Mouse (Mus musculus) heart, embryonic 14.5 days (tissue): ENCODE data around the gene Nudt4. TPM values are rescaled to one million over a fixed set of nuclear protein-coding genes. Genes with fewer than 3 reads are reported as not detected.
A peak's percentile ranks its signal among the peaks of the same experiment; 100 is the strongest.

Experiments
- ATAC-seq: fragments of 200-750 bp; cut with Nextera tagmentation; 2 replicates; pipeline ENCODE4 v1.8.0; 2017; ENCODE audit warnings: low read depth, moderate TSS enrichment; ENCODE audit not compliant: insufficient number of reproducible peaks, insufficient read depth, low FRiP score
- H3K27ac ChIP-seq, 2 experiments: fragments of 200-500 bp in 1 of 2; fragments of 300-500 bp in 1 of 2; sonication (generic) in 1 of 2; replicated peaks in 1 of 2; 2 replicates each; pipeline ENCODE4 v1.5.1; 2012 to 2014; ENCODE audit warnings: low read depth in 2 of 2, low read length in 2 of 2, control low read depth in 1 of 2, mild to moderate bottlenecking in 1 of 2, mixed read lengths in 1 of 2; ENCODE audit not compliant: control insufficient read depth in 1 of 2, insufficient read depth in 1 of 2
- H3K27me3 ChIP-seq: fragments of 300-500 bp; sonication (generic); 2 replicates; pipeline ENCODE4 v1.6.1; 2014; ENCODE audit warnings: mild to moderate bottlenecking, low read length, control low read depth; ENCODE audit not compliant: control insufficient read depth, insufficient read depth
- H3K36me3 ChIP-seq: fragments of 300-500 bp; sonication (generic); 2 replicates; pipeline ENCODE4 v1.6.1; 2014; ENCODE audit warnings: mild to moderate bottlenecking, control low read depth, low read length, mixed read lengths; ENCODE audit not compliant: control insufficient read depth, insufficient read depth
- H3K4me1 ChIP-seq, 2 experiments: fragments of 200-500 bp in 1 of 2; fragments of 300-500 bp in 1 of 2; sonication (generic) in 1 of 2; 2 replicates each; pipeline ENCODE4 v1.6.1; 2012 to 2014; ENCODE audit warnings: low read length in 2 of 2, control low read depth in 1 of 2, mixed read lengths in 1 of 2; ENCODE audit not compliant: control insufficient read depth in 2 of 2, insufficient read depth in 2 of 2
- H3K4me2 ChIP-seq: fragments of 300-500 bp; sonication (generic); 2 replicates; pipeline ENCODE4 v1.6.1; 2014; ENCODE audit warnings: mild to moderate bottlenecking, low read length
- H3K4me3 ChIP-seq, 2 experiments: fragments of 200-500 bp in 1 of 2; fragments of 300-500 bp in 1 of 2; sonication (generic) in 1 of 2; 2 replicates each; pipeline ENCODE4 v1.5.1; 2012 to 2014; ENCODE audit warnings: low read length in 2 of 2, mild to moderate bottlenecking in 2 of 2, control low read depth in 1 of 2, low read depth in 1 of 2, moderate library complexity in 1 of 2; ENCODE audit not compliant: control insufficient read depth in 1 of 2, insufficient read depth in 1 of 2
- H3K9ac ChIP-seq: fragments of 300-500 bp; sonication (generic); 2 replicates; pipeline ENCODE4 v1.6.1; 2014; ENCODE audit warnings: mild to moderate bottlenecking, low read length
- H3K9me3 ChIP-seq: fragments of 300-500 bp; sonication (generic); 2 replicates; pipeline ENCODE4 v1.6.1; 2016; ENCODE audit warnings: low read length, control low read depth; ENCODE audit not compliant: control insufficient read depth
- WGBS: fragments of 180-500 bp; shearing (Covaris S2); extraction: QIAGEN DNeasy Blood & Tissue Kit; methylation state at CpG from one replicate; pipeline ENCODE4 v1.1.7; 2014; 5-methylcytosine and 5-hydroxymethylcytosine counted together
- polyA plus RNA-seq: library from polyadenylated mRNA; unstranded; fragments of >200 nt; fragmentation: Nextera tagmentation; extraction: Ambion mirVana; gene quantifications from 2 replicates; pipeline ENCODE4 v1.2.1, GENCODE M21; 2014

The Nudt4 gene
- polyA plus RNA-seq: 97.2 and 101 TPM in 2 replicates

- Histone ChIP-seq H3K36me3 (0 out of 2 replicates have a peak, but pooled peaks cover 4% of the 10 kb centered on the region), H3K9me3 (no peaks in the 10 kb centered on the region), H3K9ac (peak within 1 kb of the TSS; percentile 97), H3K4me2 (peak within 1 kb of the TSS; percentile 85), H3K4me3 (peak within 1 kb of the TSS; percentile 96 to 99), H3K27me3 (no peaks in the 10 kb centered on the region), H3K4me1 (peaks cover 14 to 34% of the 10 kb centered on the region in 2 experiments), H3K27ac (peak within 1 kb of the TSS; percentile 87 to 93)
- ATAC-seq: peak; percentile 92
- 2% methylated on average over 69 of the region's 97 CpGs for WGBS
Observed at GRCm38 (mm10) chr10:95563851-95564845, at the start of gene Nudt4. Nudt4 (minus strand) TSS chr10:95564146.

GRCm38 (mm10) chr10:95611331-95611721 is 47.4 kb upstream of the Nudt4 start:
- Histone ChIP-seq H3K9ac (peak overlapping the region; percentile 18; the same call in 1 of the 2 replicates), H3K4me2 (peak overlapping the region; percentile 54), H3K9me3 (no peaks in the 10 kb centered on the region), H3K27me3 (no peaks in the 10 kb centered on the region), H3K4me1 (peaks cover 9 to 11% of the 10 kb centered on the region in 2 experiments), H3K27ac (peak overlapping the region; percentile 48 to 68), H3K4me3 (no peak overlapping the region), H3K36me3 (no peaks in the 10 kb centered on the region)
- no peak for ATAC-seq
- WGBS: 24% methylated on average over 10 of the region's 10 CpGs

GRCm38 (mm10) chr10:95610666-95611330 is 46.9 kb upstream of the Nudt4 start:
- no peaks in the 10 kb centered on the region for H3K36me3 ChIP-seq
- peak overlapping the region; percentile 18; the same call in 1 of the 2 replicates for H3K9ac ChIP-seq
- no peaks in the 10 kb centered on the region for H3K9me3 ChIP-seq
- no peak overlapping the region for H3K4me3 ChIP-seq
- 32% methylated on average over 16 of the region's 16 CpGs for WGBS
- H3K4me2 ChIP-seq: peak overlapping the region; percentile 54
- peaks cover 9 to 11% of the 10 kb centered on the region in 2 experiments for H3K4me1 ChIP-seq
- peak overlapping the region; percentile 48 to 68 for H3K27ac ChIP-seq
- H3K27me3 ChIP-seq: no peaks in the 10 kb centered on the region
- ATAC-seq: 0 out of 2 replicates have a peak, but pooled peaks have one; percentile 64

GRCm38 (mm10) chr10:95604979-95605613 is 41.1 kb upstream of the Nudt4 start:
- Histone ChIP-seq H3K4me1 (peaks cover 0 to 2% of the 10 kb centered on the region in 2 experiments; a peak in 3 of 4 replicates), H3K4me3 (no peak overlapping the region), H3K4me2 (0 out of 2 replicates have a peak overlapping the region, but pooled peaks have one; percentile 9), H3K27ac (no peak overlapping the region), H3K9ac (no peak overlapping the region; the same call in 1 of the 2 replicates), H3K36me3 (no peaks in the 10 kb centered on the region), H3K9me3 (no peaks in the 10 kb centered on the region), H3K27me3 (no peaks in the 10 kb centered on the region)
- ATAC-seq: no peak
- 58% methylated on average over 22 of the region's 22 CpGs for WGBS

GRCm38 (mm10) chr10:95600527-95600926 is 36.6 kb upstream of the Nudt4 start:
- Histone ChIP-seq H3K9ac (no peak overlapping the region), H3K27ac (no peak overlapping the region), H3K4me1 (peaks cover 0 to 2% of the 10 kb centered on the region in 2 experiments), H3K9me3 (no peaks in the 10 kb centered on the region), H3K27me3 (no peaks in the 10 kb centered on the region), H3K4me3 (no peak overlapping the region), H3K4me2 (no peak overlapping the region), H3K36me3 (no peaks in the 10 kb centered on the region)
- 43% methylated on average over 5 of the region's 5 CpGs for WGBS
- no peak for ATAC-seq

- H3K36me3 ChIP-seq: no peaks in the 10 kb centered on the region
- H3K9ac ChIP-seq: no peak overlapping the region
- H3K4me2 ChIP-seq: no peak overlapping the region
- H3K4me1 ChIP-seq: no peaks in the 10 kb centered on the region; a peak in 2 of 4 replicates
- no peak overlapping the region for H3K4me3 ChIP-seq
- no peaks in the 10 kb centered on the region for H3K27me3 ChIP-seq
- ATAC-seq: no peak
- H3K9me3 ChIP-seq: no peaks in the 10 kb centered on the region
- no peak overlapping the region for H3K27ac ChIP-seq
- 84% methylated on average over 7 of the region's 7 CpGs for whole genome bisulfite sequencing
Observed at GRCm38 (mm10) chr10:95599740-95600139, 35.8 kb upstream of the Nudt4 start.

GRCm38 (mm10) chr10:95598056-95598587 is 34.2 kb upstream of the Nudt4 start:
- no peaks in the 10 kb centered on the region for H3K27me3 ChIP-seq
- H3K36me3 ChIP-seq: no peaks in the 10 kb centered on the region
- WGBS: 75% methylated on average over 15 of the region's 15 CpGs
- no peak for ATAC-seq
- H3K9ac ChIP-seq: no peak overlapping the region
- no peaks in the 10 kb centered on the region for H3K9me3 ChIP-seq
- H3K4me2 ChIP-seq: no peak overlapping the region
- no peak overlapping the region for H3K27ac ChIP-seq
- peaks cover 0 to 2% of the 10 kb centered on the region in 2 experiments; a peak in 2 of 4 replicates for H3K4me1 ChIP-seq
- H3K4me3 ChIP-seq: no peak overlapping the region
